Mouse (Mus musculus): Measurements from ENCODE around the gene Klri2. TPM values are rescaled to one million over a fixed set of nuclear protein-coding genes. Genes with fewer than 3 reads are reported as not detected.
"Not testable (repeated sequence)": the region's sequence is repeated elsewhere in the genome, so short reads cannot be mapped to it uniquely, and the experiment has no call there.

Klri2 gene
- not detected in 2 replicates for polyA plus RNA-seq (2011; ENCODE audit: insufficient read length, low read depth, missing spikeins)

DNA sequence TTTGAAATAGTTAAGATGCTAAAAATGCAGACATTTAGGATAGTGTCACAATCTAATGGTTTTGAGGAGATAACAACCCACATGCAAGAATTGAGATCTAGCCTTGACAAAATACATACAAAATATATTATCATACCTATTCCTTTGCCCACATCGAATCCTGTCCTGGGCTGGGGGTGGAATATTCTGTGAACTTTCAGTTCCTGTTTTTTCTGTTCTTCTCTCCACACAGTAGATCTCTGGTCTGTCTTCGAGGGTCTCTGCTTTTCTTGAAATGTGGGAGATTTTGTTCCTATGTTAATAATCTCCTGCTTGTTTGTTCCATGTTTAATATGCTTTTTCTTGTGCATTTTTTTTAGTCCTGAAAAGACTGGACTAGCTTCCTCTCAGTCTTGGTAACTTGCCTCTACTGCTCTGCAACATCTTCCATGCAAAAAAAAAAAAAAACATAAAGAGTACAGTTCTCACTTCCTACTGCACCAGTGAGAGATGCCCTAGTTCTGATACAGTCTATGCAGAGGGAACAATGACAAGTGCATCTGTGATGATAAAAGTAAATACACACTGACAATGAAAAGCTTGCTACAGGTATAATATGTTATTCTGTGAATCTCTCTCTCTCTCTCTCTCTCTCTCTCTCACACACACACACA lies at the start of gene Klri2:
Gene Klri2, minus strand, starts transcription at position 416 of the 653 bp plus-strand sequence.
- TF ChIP-seq POLR2A (IDR thresholded peaks at IDR 0.05; ENCODE audit: low read depth, low read length): no peak
- no peak for TF ChIP-seq CTCF (IDR thresholded peaks at IDR 0.05; ENCODE audit: borderline replicate concordance, insufficient read depth, low read length)
- Histone ChIP-seq H3K27ac (ENCODE audit: insufficient read depth, low read length) (no peak within 1 kb of the TSS), H3K4me1 (ENCODE audit: control insufficient read depth, insufficient read depth, low read length) (no peaks in the 10 kb centered on the region), H3K4me3 (ENCODE audit: insufficient read depth, low read length) (no peak within 1 kb of the TSS)

DNA sequence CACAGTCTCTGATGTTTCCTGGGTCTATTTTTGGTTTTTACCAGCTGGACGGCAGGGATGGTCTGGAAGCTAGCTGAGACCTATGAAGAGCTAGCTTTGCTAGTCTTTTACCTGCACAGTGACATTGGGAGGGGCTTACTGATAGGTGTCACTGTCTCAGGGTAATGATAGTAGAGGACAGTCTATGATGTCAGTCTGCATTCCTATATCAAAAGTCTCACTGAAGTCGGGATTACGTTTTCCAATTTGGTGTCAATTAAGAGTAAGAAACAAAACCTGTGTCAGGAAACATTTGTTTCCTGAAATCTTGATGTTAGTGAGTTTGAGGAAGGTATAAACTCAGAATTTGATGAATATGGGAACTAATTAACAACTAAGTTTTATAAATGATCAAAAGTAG lies 43.9 kb upstream of the Klri2 start, which contains the start of gene Gm156:
Gene Gm156, minus strand, starts transcription at position 101 of the 400 bp plus-strand sequence.
- not testable (repeated sequence) for H3K27ac ChIP-seq (ENCODE audit: insufficient read depth, low read length); H3K4me1 ChIP-seq (ENCODE audit: control insufficient read depth, insufficient read depth, low read length); H3K4me3 ChIP-seq (ENCODE audit: insufficient read depth, low read length)

DNA sequence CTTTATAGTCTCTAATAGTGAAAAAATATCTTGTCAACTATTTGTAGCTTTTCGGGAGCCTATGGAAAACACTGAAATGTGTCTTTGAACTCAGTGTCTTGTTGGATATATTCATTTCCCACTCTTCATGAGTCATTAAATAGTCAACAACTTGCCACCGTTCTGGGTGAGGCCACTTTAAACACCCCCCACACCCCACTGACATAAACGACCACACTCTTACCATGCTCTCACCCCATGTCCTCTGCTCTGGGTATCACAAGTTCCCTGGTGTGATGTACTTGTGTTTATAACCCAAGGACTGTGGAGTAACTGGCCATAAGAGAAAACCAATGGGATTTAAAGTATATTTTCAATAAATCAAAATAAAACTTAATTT lies 7.4 kb upstream of the Klri2 start:
- TF ChIP-seq CTCF (IDR thresholded peaks at IDR 0.05; ENCODE audit: borderline replicate concordance, insufficient read depth, low read length): no peak
- no peak for TF ChIP-seq POLR2A (IDR thresholded peaks at IDR 0.05; ENCODE audit: low read depth, low read length)
- H3K4me1 ChIP-seq (ENCODE audit: control insufficient read depth, insufficient read depth, low read length): no peaks in the 10 kb centered on the region
- no peak overlapping the region for H3K4me3 ChIP-seq (ENCODE audit: insufficient read depth, low read length)
- H3K27ac ChIP-seq (ENCODE audit: insufficient read depth, low read length): no peak overlapping the region

DNA sequence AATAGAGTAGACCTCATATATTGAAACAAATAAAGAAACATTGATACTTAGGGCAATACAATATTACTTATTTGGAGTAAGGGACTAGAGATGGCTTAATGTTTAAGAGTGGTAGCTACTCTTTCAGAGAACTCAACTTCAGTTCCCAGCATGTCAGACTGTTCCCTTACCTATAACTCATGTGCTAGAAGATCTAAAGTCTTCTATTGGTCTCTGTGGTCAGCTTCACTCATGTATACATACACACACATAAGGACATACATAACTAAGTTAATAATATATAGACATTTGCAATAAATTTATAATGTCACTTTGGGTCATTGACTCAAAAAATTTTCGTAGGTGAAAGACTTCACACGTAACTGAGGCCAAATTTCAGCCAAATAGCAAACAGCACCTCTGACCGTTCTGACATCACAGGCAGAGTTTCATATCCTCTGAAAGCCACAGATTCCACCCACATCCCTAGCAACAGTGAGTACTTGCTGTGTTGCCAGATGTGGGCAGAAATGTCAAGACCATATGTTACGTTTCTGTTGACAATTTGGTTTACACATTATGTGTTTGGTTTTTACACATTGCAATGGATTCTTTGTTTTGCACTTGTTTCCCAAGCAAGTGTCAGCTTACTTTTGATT lies 6.9 kb upstream of the Klri2 start:
- H3K4me1 ChIP-seq (ENCODE audit: control insufficient read depth, insufficient read depth, low read length): no peaks in the 10 kb centered on the region
- H3K27ac ChIP-seq (ENCODE audit: insufficient read depth, low read length): no peak overlapping the region
- no peak overlapping the region for H3K4me3 ChIP-seq (ENCODE audit: insufficient read depth, low read length)
- TF ChIP-seq CTCF (IDR thresholded peaks at IDR 0.05; ENCODE audit: borderline replicate concordance, insufficient read depth, low read length): no peak
- no peak for TF ChIP-seq POLR2A (IDR thresholded peaks at IDR 0.05; ENCODE audit: low read depth, low read length)

DNA sequence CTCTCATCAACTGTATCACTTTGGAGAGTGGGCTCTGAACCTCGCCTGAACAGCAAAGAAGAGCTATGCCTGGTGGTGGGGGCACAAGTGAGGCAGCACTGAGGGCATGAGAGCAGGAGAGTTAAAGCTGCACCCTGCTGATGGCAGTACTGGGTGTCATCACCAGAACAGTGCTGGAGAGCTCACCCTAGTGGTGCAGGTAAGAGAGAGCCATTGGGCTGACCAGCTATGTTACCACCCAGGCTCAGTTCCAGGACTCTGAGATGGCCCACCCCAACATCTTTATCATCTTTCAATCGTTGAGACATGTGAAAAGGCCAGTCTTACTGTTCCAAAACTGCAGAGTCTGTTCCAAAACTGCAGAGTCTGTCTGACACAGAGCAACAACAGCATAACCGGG lies 5.9 kb upstream of the Klri2 start:
- TF ChIP-seq CTCF (IDR thresholded peaks at IDR 0.05; ENCODE audit: borderline replicate concordance, insufficient read depth, low read length) (no peak), POLR2A (IDR thresholded peaks at IDR 0.05; ENCODE audit: low read depth, low read length) (no peak)
- no peak overlapping the region for H3K4me3 ChIP-seq (ENCODE audit: insufficient read depth, low read length)
- no peak overlapping the region for H3K27ac ChIP-seq (ENCODE audit: insufficient read depth, low read length)
- no peaks in the 10 kb centered on the region for H3K4me1 ChIP-seq (ENCODE audit: control insufficient read depth, insufficient read depth, low read length)

DNA sequence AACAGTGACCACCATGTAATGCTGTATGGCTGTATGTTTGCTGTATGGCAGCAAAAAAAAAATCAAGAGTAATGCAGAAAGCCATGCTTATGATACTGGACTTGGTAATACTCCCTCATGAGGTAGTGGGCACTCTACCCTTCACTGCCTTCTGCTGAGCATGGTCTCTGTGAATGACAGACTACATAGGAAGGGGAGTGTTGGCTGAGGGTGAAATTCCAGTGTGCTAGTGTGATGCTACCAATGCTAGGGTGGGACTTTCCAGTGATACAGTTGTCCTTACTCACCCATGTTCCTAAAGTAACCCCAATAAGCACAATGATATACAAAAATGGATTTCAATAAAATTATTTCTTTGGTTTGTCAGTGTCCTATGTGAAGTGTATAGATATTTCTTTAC lies 3.9 kb downstream of the Klri2 start:
- Histone ChIP-seq H3K4me3 (ENCODE audit: insufficient read depth, low read length) (no peak overlapping the region), H3K27ac (ENCODE audit: insufficient read depth, low read length) (no peak overlapping the region), H3K4me1 (ENCODE audit: control insufficient read depth, insufficient read depth, low read length) (no peaks in the 10 kb centered on the region)
- TF ChIP-seq POLR2A (IDR thresholded peaks at IDR 0.05; ENCODE audit: low read depth, low read length) (no peak), CTCF (IDR thresholded peaks at IDR 0.05; ENCODE audit: borderline replicate concordance, insufficient read depth, low read length) (no peak)

DNA sequence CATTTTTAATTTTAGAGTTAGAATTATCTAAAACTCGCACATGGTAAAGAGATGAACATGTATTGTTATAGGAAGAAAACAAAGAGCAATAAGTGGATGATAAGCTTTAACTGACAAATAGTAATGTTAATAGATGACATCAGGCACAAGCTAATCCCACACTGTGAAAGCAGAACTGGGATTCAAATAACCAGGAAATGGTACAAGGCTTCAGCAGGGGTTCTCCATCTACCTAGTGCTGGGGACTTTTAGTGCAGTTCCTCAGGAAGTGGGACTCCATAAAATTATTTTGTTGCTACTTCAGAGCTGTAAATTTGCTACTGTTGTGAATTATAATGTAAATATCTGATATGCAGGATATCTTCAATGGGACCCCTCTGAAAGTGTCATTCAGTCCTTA lies 13.0 kb downstream of the Klri2 start:
- no peak overlapping the region for H3K4me3 ChIP-seq (ENCODE audit: insufficient read depth, low read length)
- TF ChIP-seq CTCF (IDR thresholded peaks at IDR 0.05; ENCODE audit: borderline replicate concordance, insufficient read depth, low read length) (no peak), POLR2A (IDR thresholded peaks at IDR 0.05; ENCODE audit: low read depth, low read length) (no peak)

DNA sequence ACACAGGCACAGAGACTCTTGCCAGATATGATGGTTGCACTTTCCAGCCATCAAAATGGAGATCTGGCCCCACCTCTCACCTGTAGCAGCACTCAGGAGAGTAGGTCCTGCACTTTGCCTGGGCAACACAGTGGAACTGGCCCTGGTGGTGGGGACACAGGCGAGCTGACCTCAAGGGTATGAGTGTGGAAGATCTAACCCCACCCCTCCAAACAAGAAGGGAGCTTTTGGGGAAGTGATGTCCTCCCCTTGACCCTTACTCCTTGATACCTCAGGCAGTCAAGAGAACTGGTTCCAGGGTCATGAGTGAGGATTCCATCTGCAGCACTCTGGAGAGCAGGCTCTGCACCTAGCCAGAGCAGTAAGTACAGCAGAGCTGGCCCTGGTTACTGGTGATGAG lies 18.9 kb downstream of the Klri2 start:
- Histone ChIP-seq H3K4me3 (ENCODE audit: insufficient read depth, low read length) (no peak overlapping the region), H3K27ac (ENCODE audit: insufficient read depth, low read length) (no peak overlapping the region), H3K4me1 (ENCODE audit: control insufficient read depth, insufficient read depth, low read length) (no peaks in the 10 kb centered on the region)
- TF ChIP-seq POLR2A (IDR thresholded peaks at IDR 0.05; ENCODE audit: low read depth, low read length) (no peak), CTCF (IDR thresholded peaks at IDR 0.05; ENCODE audit: borderline replicate concordance, insufficient read depth, low read length) (no peak)

More for the DNA sequence above, 13.0 kb downstream of the Klri2 start:
- H3K4me1 ChIP-seq (ENCODE audit: control insufficient read depth, insufficient read depth, low read length): no peaks in the 10 kb centered on the region
- no peak overlapping the region for H3K27ac ChIP-seq (ENCODE audit: insufficient read depth, low read length)

DNA sequence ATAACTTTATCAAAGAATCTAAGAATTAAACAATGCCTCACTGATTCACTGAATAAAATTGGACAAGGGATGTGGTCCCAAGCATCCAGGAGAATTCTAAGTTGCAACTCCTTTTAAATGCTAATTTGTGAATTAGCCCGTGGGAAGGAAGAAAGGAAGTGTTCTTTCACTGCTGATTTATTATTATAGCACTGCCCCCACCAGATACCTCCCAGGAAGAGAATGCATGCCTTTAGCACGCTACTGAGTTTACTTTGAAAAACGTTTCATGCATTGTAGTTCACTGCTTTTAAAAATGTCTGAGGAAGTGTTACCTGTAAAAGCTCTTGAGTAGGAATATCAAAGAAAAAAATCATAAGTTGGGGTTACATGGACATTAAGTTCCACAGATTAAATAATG lies 19.8 kb downstream of the Klri2 start:
- Histone ChIP-seq H3K27ac (ENCODE audit: insufficient read depth, low read length) (no peak overlapping the region), H3K4me3 (ENCODE audit: insufficient read depth, low read length) (no peak overlapping the region), H3K4me1 (ENCODE audit: control insufficient read depth, insufficient read depth, low read length) (no peaks in the 10 kb centered on the region)
- TF ChIP-seq POLR2A (IDR thresholded peaks at IDR 0.05; ENCODE audit: low read depth, low read length): no peak
- TF ChIP-seq CTCF (IDR thresholded peaks at IDR 0.05; ENCODE audit: borderline replicate concordance, insufficient read depth, low read length): no peak

DNA sequence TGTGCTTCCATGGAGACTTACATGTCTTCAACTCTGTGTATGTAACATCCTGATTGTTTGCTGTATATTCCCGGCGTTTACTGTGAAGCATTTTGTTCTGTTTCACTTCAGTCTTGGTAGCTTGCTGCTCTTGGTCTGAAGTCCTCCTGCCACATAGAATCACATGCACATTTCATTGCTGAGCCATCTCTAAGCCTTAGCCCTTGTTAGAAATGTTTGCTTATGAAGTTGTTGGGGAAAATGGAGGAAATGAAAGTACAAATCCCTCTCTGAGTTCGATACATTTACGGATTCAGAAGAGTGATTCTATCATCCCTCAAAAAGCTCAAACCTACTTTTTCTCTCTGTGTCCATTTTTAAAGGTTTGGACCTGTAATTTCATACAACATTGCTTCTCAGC lies 23.3 kb downstream of the Klri2 start, which contains the start of gene Klri1:
Gene Klri1, minus strand, starts transcription at position 101 of the 400 bp plus-strand sequence.
- Histone ChIP-seq H3K4me1 (ENCODE audit: control insufficient read depth, insufficient read depth, low read length) (no peaks in the 10 kb centered on the region), H3K4me3 (ENCODE audit: insufficient read depth, low read length) (no peak within 1 kb of the TSS), H3K27ac (ENCODE audit: insufficient read depth, low read length) (no peak within 1 kb of the TSS)
- TF ChIP-seq CTCF (IDR thresholded peaks at IDR 0.05; ENCODE audit: borderline replicate concordance, insufficient read depth, low read length) (no peak), POLR2A (IDR thresholded peaks at IDR 0.05; ENCODE audit: low read depth, low read length) (no peak)

All from embryonic fibroblast, embryonic 13.5 days (primary cell).